Mouse (Mus musculus) stomach, embryonic 16.5 days (tissue): ENCODE data around the gene Msh4. TPM values are rescaled to one million over a fixed set of nuclear protein-coding genes. Genes with fewer than 3 reads are reported as not detected.
"Not testable (repeated sequence)": the region's sequence is repeated elsewhere in the genome, so short reads cannot be mapped to it uniquely, and the experiment has no call there.

ENCODE experiments used
- ATAC-seq: fragments of 200-750 bp; cut with Nextera tagmentation; 2 replicates; pipeline ENCODE4 v1.8.0; 2017; ENCODE audit warnings: moderate number of reproducible peaks, moderate TSS enrichment; ENCODE audit not compliant: insufficient read depth, low FRiP score
- H3K27ac ChIP-seq: fragments of 300-500 bp; sonication (generic); 2 replicates; pipeline ENCODE4 v1.5.1; 2014; ENCODE audit warnings: low read length
- H3K27me3 ChIP-seq: fragments of 300-500 bp; sonication (generic); 2 replicates; pipeline ENCODE4 v1.6.1; 2014; ENCODE audit warnings: low read length, control low read depth, mixed read lengths; ENCODE audit not compliant: control insufficient read depth, insufficient read depth
- H3K36me3 ChIP-seq: fragments of 300-500 bp; sonication (generic); 2 replicates; pipeline ENCODE4 v1.6.1; 2014; ENCODE audit warnings: low read length; ENCODE audit not compliant: control insufficient read depth, insufficient read depth
- H3K4me1 ChIP-seq: fragments of 300-500 bp; sonication (generic); 2 replicates; pipeline ENCODE4 v1.6.1; 2014; ENCODE audit warnings: low read length, control low read depth, mixed read lengths; ENCODE audit not compliant: control insufficient read depth, insufficient read depth
- H3K4me2 ChIP-seq: fragments of 300-500 bp; sonication (generic); 2 replicates; pipeline ENCODE4 v1.6.1; 2014; ENCODE audit warnings: low read depth, low read length, mixed read lengths
- H3K4me3 ChIP-seq: fragments of 300-500 bp; sonication (generic); replicated peaks from 2 replicates; pipeline ENCODE4 v1.5.1; 2014; ENCODE audit warnings: mild to moderate bottlenecking, low read length
- H3K9ac ChIP-seq: fragments of 300-500 bp; sonication (generic); 2 replicates; pipeline ENCODE4 v1.6.1; 2014; ENCODE audit warnings: low read length
- H3K9me3 ChIP-seq: fragments of 300-500 bp; sonication (generic); replicated peaks from 2 replicates; pipeline ENCODE4 v1.6.1; 2016; ENCODE audit warnings: low read length, control low read depth; ENCODE audit not compliant: control insufficient read depth
- WGBS: fragments of 180-500 bp; shearing (Covaris S2); extraction: QIAGEN DNeasy Blood & Tissue Kit; methylation state at CpG from one replicate; pipeline ENCODE4 v1.1.7; 2014; 5-methylcytosine and 5-hydroxymethylcytosine counted together
- polyA plus RNA-seq: library from polyadenylated mRNA; unstranded; fragments of >200 nt; fragmentation: Nextera tagmentation; extraction: Ambion mirVana; gene quantifications from 2 replicates; pipeline ENCODE4 v1.2.1, GENCODE M21; 2015

Gene Msh4
- polyA plus RNA-seq, 1 experiment from 2014 or later, result not detected

- ATAC-seq, result no peak; the same call in 1 of the 2 replicates
- WGBS, result 78% methylated on average over 4 of the region's 4 CpGs
These were observed 41.1 kb downstream of the Msh4 start for GRCm38 (mm10) chr3:153864636-153865429.

GRCm38 (mm10) chr3:153863816-153864215 is 42.1 kb downstream of the Msh4 start:
- Histone ChIP-seq H3K4me2 (no peak overlapping the region), H3K4me1 (no peaks in the 10 kb centered on the region), H3K4me3 (no peak overlapping the region), H3K27ac (no peak overlapping the region), H3K9me3 (no peaks in the 10 kb centered on the region), H3K27me3 (no peaks in the 10 kb centered on the region), H3K9ac (no peak overlapping the region), H3K36me3 (no peaks in the 10 kb centered on the region)
- whole genome bisulfite sequencing, result 76% methylated on average over 2 of the region's 2 CpGs
- no peak for ATAC-seq

More at GRCm38 (mm10) chr3:153864636-153865429, 41.1 kb downstream of the Msh4 start:
- no peak overlapping the region for H3K27ac ChIP-seq
- H3K4me2 ChIP-seq, result no peak overlapping the region
- no peaks in the 10 kb centered on the region for H3K9me3 ChIP-seq
- no peak overlapping the region for H3K4me3 ChIP-seq
- no peak overlapping the region for H3K9ac ChIP-seq
- H3K27me3 ChIP-seq, result no peaks in the 10 kb centered on the region
- no peaks in the 10 kb centered on the region for H3K36me3 ChIP-seq
- no peaks in the 10 kb centered on the region for H3K4me1 ChIP-seq

GRCm38 (mm10) chr3:153860392-153860791 is 45.5 kb downstream of the Msh4 start:
- WGBS, result 87% methylated on average over 8 of the region's 8 CpGs
- H3K9ac ChIP-seq, H3K4me3 ChIP-seq, H3K27ac ChIP-seq, ATAC-seq, H3K4me2 ChIP-seq, H3K9me3 ChIP-seq, H3K4me1 ChIP-seq, H3K36me3 ChIP-seq, H3K27me3 ChIP-seq: not testable (repeated sequence)

GRCm38 (mm10) chr3:153858350-153859001 is 47.5 kb downstream of the Msh4 start:
- 82% methylated on average over 10 of the region's 10 CpGs for WGBS
- H3K9me3 ChIP-seq, result no peaks in the 10 kb centered on the region
- ATAC-seq, result no peak
- H3K27ac ChIP-seq, result no peak overlapping the region
- no peaks in the 10 kb centered on the region for H3K4me1 ChIP-seq
- no peaks in the 10 kb centered on the region for H3K36me3 ChIP-seq
- no peak overlapping the region for H3K4me2 ChIP-seq
- no peaks in the 10 kb centered on the region for H3K27me3 ChIP-seq
- H3K4me3 ChIP-seq, result no peak overlapping the region
- no peak overlapping the region for H3K9ac ChIP-seq

- Histone ChIP-seq H3K4me1 (no peaks in the 10 kb centered on the region), H3K36me3 (no peaks in the 10 kb centered on the region), H3K27me3 (no peaks in the 10 kb centered on the region), H3K27ac (no peak overlapping the region), H3K9me3 (no peaks in the 10 kb centered on the region), H3K4me2 (no peak overlapping the region), H3K4me3 (no peak overlapping the region), H3K9ac (no peak overlapping the region)
- WGBS, result 60% methylated on average over 8 of the region's 8 CpGs
- ATAC-seq, result peak; percentile 86
These were observed 53.7 kb downstream of the Msh4 start for GRCm38 (mm10) chr3:153852266-153852665.

GRCm38 (mm10) chr3:153850759-153851158 is 55.2 kb downstream of the Msh4 start:
- no peak overlapping the region for H3K4me3 ChIP-seq
- H3K9ac ChIP-seq, result no peak overlapping the region
- H3K9me3 ChIP-seq, result no peaks in the 10 kb centered on the region
- H3K4me2 ChIP-seq, result no peak overlapping the region
- H3K27me3 ChIP-seq, result no peaks in the 10 kb centered on the region
- WGBS, result 80% methylated on average over 7 of the region's 7 CpGs
- no peak for ATAC-seq
- H3K4me1 ChIP-seq, result no peaks in the 10 kb centered on the region
- H3K27ac ChIP-seq, result no peak overlapping the region
- no peaks in the 10 kb centered on the region for H3K36me3 ChIP-seq

GRCm38 (mm10) chr3:153849368-153850015 is 56.4 kb downstream of the Msh4 start:
- H3K4me3 ChIP-seq, result no peak overlapping the region
- no peaks in the 10 kb centered on the region for H3K27me3 ChIP-seq
- no peaks in the 10 kb centered on the region for H3K4me1 ChIP-seq
- H3K27ac ChIP-seq, result no peak overlapping the region
- H3K4me2 ChIP-seq, result no peak overlapping the region
- WGBS, result 12% methylated on average over 5 of the region's 5 CpGs
- H3K9me3 ChIP-seq, result no peaks in the 10 kb centered on the region
- peak; percentile 86 for ATAC-seq
- H3K9ac ChIP-seq, result no peak overlapping the region
- no peaks in the 10 kb centered on the region for H3K36me3 ChIP-seq

- H3K9me3 ChIP-seq, result no peaks in the 10 kb centered on the region
- H3K27ac ChIP-seq, result no peak overlapping the region
- ATAC-seq, result no peak
- no peak overlapping the region for H3K4me3 ChIP-seq
- 72% methylated on average over 7 of the region's 7 CpGs for WGBS
- no peaks in the 10 kb centered on the region for H3K36me3 ChIP-seq
- H3K4me1 ChIP-seq, result no peaks in the 10 kb centered on the region
- no peak overlapping the region for H3K9ac ChIP-seq
- H3K27me3 ChIP-seq, result no peaks in the 10 kb centered on the region
- no peak overlapping the region for H3K4me2 ChIP-seq
These were observed 58.7 kb downstream of the Msh4 start for GRCm38 (mm10) chr3:153847207-153847733.

- Histone ChIP-seq H3K27ac (no peak overlapping the region), H3K9ac (no peak overlapping the region), H3K27me3 (no peaks in the 10 kb centered on the region), H3K4me2 (no peak overlapping the region), H3K4me3 (no peak overlapping the region), H3K4me1 (no peaks in the 10 kb centered on the region), H3K36me3 (no peaks in the 10 kb centered on the region), H3K9me3 (no peaks in the 10 kb centered on the region)
- WGBS, result 88% methylated on average over 4 of the region's 4 CpGs
- ATAC-seq, result no peak
These were observed 59.8 kb downstream of the Msh4 start for GRCm38 (mm10) chr3:153846109-153846508.
